Mouse (Mus musculus): ENCODE data around the gene Tpbpb.
A peak's percentile ranks its signal among the peaks of the same experiment; 100 is the strongest.
"Not testable (repeated sequence)": the region's sequence is repeated elsewhere in the genome, so short reads cannot be mapped to it uniquely, and the experiment has no call there.

The Tpbpb gene

DNA sequence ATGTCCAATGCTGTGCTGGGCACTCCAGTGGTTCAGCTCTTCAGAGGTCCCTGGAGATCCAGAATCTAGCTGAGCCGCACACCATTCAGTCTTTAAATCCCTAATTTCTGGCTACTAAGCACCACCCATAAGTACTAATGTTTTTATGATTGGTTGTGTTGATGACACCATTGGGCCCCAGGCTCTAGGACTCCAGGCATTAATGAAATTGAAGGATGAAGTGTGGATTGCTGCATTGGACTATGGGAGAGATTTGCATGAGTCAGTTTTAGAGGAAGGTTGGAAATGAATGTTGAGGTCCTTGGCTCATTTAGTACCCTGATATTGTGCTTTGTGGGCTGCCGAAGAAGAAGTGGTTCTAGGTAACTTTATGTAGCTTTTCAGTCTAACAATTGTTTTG, at the start of gene Tpbpb:
Tpbpb (minus strand) TSS at position 101 of the 400 bp plus-strand sequence.
- DNase-seq (ENCODE audit: low spot score) = not testable (repeated sequence)

DNA sequence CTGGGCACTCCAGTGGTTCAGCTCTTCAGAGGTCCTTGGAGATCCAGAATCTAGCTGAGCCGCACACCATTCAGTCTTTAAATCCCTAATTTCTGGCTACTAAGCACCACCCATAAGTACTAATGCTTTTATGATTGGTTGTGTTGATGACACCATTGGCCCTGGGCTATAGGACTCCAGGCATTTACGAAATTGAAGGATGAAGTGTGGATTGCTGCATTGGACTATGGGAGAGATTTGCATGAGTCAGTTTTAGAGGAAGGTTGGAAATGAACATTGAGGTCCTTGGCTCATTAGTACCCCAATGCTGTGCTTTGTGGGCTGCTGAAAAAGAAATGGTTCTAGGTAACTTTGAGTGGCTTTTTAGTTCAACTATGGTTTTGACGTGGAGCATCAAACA, 37.2 kb upstream of the Tpbpb start, which contains the start of gene Tpbpa:
Tpbpa (minus strand) TSS at position 101 of the 400 bp plus-strand sequence.
- DNase-seq (ENCODE audit: low spot score) = not testable (repeated sequence)

- no peak for DNase-seq (ENCODE audit: low spot score)
These were observed 31.8 kb upstream of the Tpbpb start, which contains the start of the genes Gm49391 and Ctla2a for GRCm38 (mm10) chr13:60936500-60936901. TSS of gene Gm49391 (minus strand) at chr13:60936571. TSS of gene Ctla2a (minus strand) at chr13:60936625.

GRCm38 (mm10) chr13:60935490-60935889, 30.8 kb upstream of the Tpbpb start, which contains the start of gene Gm49393:
TSS of gene Gm49393 (minus strand) at chr13:60935590.
- DNase-seq (ENCODE audit: low spot score) = not testable (repeated sequence)

- peak; percentile 6 for DNase-seq (ENCODE audit: low spot score)
These were observed 7.4 kb downstream of the Tpbpb start, which contains the start of gene Ctla2b for GRCm38 (mm10) chr13:60897328-60897727. TSS of gene Ctla2b (minus strand) at chr13:60897447.

DNA sequence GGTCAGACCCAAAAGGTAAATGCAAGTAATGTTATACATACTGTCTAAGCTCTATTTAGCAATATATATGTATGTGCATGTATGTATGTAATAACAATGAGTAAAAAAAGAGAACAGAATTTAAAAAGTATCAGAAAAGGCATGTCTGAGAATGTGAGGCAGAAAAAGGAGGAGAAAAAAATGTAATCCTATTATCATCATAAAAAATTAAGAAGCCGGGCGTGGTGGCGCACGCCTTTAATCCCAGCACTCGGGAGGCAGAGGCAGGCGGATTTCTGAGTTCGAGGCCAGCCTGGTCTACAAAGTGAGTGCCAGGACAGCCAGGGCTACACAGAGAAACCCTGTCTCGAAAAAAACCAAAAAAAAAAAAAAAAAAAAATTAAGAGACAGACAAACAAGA, 7.9 kb downstream of the Tpbpb start, which contains the start of gene Gm49392:
Gm49392 (minus strand) TSS at position 101 of the 400 bp plus-strand sequence.
- not testable (repeated sequence) for DNase-seq (ENCODE audit: low spot score)

DNA sequence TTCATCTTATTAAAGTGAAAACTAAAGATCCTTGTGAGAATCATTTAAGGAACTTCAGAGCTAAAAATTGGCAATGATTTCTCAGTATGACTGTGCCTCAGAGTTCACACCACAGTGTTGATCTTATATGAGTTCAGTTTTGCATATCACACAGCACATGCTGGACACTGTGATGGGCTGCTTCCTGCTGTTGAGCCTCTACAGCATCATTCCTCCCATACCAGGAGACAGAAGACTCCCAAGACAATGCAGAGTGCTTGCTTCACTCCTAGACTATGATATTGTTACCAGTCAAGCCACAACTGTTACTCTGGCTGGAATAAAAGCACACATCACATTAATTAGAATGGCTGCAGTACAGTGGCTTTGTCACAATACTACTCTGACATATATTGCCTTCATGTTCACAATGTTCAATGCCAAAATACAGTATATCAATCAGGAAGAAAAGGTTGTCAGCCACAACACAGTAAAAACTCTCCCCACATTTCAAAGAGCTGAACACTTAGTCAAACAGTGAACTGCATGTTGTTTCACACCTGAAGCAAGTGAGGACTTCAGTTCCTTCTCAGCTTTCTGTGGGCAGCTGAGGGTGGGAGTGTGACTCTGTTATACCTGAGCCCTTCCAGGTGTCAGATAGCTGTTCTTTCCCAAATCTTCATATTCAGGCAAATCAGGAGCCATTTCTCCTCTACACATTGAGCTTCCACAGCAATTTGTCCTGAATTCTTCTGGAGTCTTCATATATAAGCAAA, 9.1 kb downstream of the Tpbpb start:
- no peak for DNase-seq (ENCODE audit: low spot score)

DNA sequence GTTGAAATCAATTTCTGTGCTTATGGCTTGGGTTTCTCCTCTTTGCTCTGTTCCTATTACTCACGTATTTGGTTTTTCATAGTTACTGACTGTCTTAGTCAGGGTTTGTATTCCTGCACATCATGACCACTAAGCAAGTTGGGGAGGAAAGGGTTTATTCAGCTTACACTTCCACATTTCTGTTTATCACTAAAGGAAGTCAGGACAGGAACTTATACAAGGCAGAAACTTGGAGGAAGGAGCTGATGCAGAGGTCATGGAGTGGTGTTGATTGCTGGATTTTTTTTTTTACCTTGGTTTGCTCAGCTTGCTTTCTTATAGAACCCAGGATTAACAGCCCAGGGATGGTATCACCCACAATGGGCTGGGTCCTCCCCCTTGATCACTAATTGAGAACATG, 12.4 kb downstream of the Tpbpb start:
- DNase-seq (ENCODE audit: low spot score) = no peak

- no peak for DNase-seq (ENCODE audit: low spot score)
These were observed 40.4 kb downstream of the Tpbpb start, which contains the start of gene 4930486L24Rik for GRCm38 (mm10) chr13:60864281-60864680. TSS of gene 4930486L24Rik (minus strand) at chr13:60864475.

Data from layer of hippocampus, adult 9-10 months (tissue).